Mouse (Mus musculus): Measurements from ENCODE around the gene Ccr1l1. TPM values are rescaled to one million over a fixed set of nuclear protein-coding genes. Genes with fewer than 3 reads are reported as not detected.

Gene Ccr1l1
- polyA plus RNA-seq, 1 experiment from 2014 or later: not detected

Other genes with a start within 250 kb of the Ccr1l1 start
- gene Cxcr6, start 171.9 kb downstream of the Ccr1l1 start, polyA plus RNA-seq (2015; fragmentation: Nextera tagmentation; extraction: Ambion mirVana): 0.33 and 0.42 TPM in 2 replicates
- 13.7 and 15.6 TPM in 2 replicates for gene Fyco1, start 126.5 kb downstream of the Ccr1l1 start, polyA plus RNA-seq (2015; fragmentation: Nextera tagmentation; extraction: Ambion mirVana)
- gene Xcr1, start 116.4 kb downstream of the Ccr1l1 start, polyA plus RNA-seq (2015; fragmentation: Nextera tagmentation; extraction: Ambion mirVana): 0.04 TPM in 1 of 2 replicates, not detected in the other
- 3.4 and 3.6 TPM in 2 replicates for gene Ccr1, start 9.7 kb downstream of the Ccr1l1 start, polyA plus RNA-seq (2015; fragmentation: Nextera tagmentation; extraction: Ambion mirVana)
- 0.05 and 0.10 TPM in 2 replicates for gene Ccr3, start 43.6 kb upstream of the Ccr1l1 start, polyA plus RNA-seq (2015; fragmentation: Nextera tagmentation; extraction: Ambion mirVana)
- gene Ccr2, start 123.5 kb upstream of the Ccr1l1 start, polyA plus RNA-seq (2015; fragmentation: Nextera tagmentation; extraction: Ambion mirVana): 7.0 and 7.5 TPM in 2 replicates
- gene Ccr5, start 143.1 kb upstream of the Ccr1l1 start, polyA plus RNA-seq (2015; fragmentation: Nextera tagmentation; extraction: Ambion mirVana): 1.4 and 1.5 TPM in 2 replicates

Data from lung, embryonic 15.5 days (tissue).